Mouse (Mus musculus): Measurements from ENCODE around the gene Plagl2.

The Plagl2 gene

DNA sequence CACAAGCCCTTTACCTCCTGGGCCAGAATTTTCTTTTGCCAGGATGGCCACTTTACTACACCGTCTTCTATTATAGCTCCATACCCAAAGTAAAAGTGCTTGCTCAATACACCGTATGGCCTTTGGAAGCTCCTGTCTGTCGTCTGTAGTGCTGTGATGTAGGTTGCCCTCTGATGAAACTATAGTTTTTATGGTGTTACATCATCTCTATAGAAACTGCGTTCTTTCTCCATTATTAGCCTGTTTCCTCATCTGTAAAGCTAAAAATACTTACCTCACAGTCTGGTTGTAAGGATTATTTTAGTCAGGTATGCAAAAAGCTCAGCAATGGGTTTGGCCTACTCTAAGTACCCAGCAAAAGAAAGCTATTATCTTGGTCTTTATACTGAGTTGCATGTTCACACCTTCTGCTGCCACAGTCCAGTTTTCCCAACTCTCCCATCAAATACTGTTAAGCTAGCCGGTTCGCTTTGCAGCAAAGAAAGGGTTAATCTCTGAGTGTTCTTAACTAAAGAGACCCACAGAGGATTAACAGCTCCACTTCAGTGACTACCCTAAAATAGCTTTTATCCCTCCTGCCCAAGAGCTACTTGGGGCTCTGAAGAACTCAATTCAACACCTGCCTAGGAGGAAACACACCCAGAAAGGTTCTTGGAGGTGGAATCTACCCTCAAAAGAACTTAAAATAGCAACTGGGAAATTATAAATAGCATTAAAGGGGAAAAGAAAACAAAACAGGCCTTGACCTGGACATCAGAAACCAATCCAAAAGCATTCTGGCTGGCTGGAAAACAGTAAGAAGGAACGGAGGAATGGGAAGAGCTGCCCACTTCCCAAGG, 2.0 kb downstream of the Plagl2 start:
- no peak for DNase-seq (ENCODE audit: low spot score in 2 of 2)

- DNase-seq (ENCODE audit: low spot score in 2 of 2), result no peak
Observed at GRCm38 (mm10) chr2:153238406-153238805, 2.8 kb downstream of the Plagl2 start.

DNA sequence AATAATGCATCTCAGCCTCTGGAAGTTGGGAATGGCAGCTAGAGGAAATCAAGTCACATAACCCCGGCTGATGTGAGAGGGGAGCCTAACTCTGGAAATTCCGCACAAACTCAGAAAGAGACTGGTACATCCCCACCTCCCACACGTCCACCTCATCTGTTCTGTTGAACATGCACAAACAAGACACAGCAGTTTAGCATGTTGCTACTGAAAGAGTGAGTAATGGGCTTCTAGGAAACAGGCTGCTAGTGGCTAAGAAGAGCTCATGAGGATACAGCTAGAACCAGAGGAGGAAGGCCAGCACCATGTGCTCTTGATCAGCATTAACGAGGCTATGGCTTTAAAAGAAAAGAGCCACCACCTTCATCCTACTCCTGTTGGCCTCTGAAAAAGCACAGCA, 3.3 kb downstream of the Plagl2 start:
- DNase-seq (ENCODE audit: low spot score in 2 of 2), result no peak

DNA sequence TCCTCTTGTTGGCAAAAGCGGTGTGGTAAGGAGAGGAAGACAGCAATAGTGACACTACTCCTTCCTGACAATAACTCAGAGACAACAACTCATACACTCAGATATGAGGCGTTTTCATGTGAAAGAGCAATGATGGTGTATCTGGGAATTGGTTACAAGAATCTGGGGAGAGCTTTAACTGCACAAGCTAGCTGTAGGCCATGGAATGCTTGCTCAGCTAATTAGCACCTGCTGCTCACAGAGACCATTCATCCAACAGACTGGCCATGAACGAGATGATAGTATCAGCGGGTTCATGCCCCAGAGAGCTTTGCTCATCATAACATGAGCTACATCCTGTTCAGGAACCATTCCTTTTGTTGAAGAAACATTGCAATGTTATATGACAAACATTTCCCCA, 4.0 kb downstream of the Plagl2 start:
- no peak for DNase-seq (ENCODE audit: low spot score in 2 of 2)

- no peak for DNase-seq (ENCODE audit: low spot score in 2 of 2)
Observed at GRCm38 (mm10) chr2:153228523-153228922, 12.7 kb downstream of the Plagl2 start.

DNA sequence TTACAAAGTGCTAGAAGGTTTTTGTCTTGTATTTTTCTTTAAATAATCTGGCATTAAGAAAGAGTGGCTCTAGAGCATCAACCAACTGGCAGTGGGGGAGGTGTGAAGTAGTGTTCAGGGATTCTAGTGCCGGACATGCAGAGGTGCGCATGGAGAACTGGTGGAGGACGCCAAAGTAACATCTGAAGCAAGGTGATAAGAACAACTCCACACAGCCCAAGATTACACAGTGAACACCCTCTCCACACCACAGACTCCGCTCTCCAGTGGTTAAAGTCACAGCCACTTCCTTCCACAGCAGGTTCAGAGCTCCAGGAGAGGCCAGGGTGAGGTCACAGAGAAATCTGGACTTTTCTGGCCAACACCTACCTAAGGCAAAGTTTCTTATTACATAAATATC, 13.3 kb downstream of the Plagl2 start:
- peak; percentile 14 to 28 for DNase-seq (ENCODE audit: low spot score in 2 of 2)

- DNase-seq (ENCODE audit: low spot score in 2 of 2), result no peak
Observed at GRCm38 (mm10) chr2:153225595-153225953, 15.7 kb downstream of the Plagl2 start.

GRCm38 (mm10) chr2:153224946-153225594, 16.2 kb downstream of the Plagl2 start, which contains the start of gene Tspyl3:
Tspyl3 (minus strand) TSS chr2:153225441.
- DNase-seq (ENCODE audit: low spot score in 2 of 2), result peak; percentile 65

DNA sequence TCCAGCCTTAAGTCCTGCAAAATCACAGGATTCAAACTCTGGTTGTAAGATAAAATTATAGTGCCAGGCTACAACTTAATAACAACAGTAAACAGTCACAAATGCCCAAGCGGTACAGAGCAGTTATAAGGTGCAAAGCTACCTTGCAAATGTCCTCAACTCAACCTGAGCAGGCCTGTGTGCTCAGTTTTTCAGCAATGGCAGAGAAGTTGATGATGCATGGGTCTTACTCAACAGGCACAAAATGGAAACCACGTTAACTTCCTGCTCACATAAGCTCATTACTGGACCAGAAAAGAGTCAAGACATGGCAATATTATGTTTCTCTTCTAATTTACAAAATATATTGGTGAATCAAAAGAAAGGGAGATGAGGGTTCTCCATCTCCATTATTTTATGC, 18.7 kb downstream of the Plagl2 start:
- no peak for DNase-seq (ENCODE audit: low spot score in 2 of 2)

DNA sequence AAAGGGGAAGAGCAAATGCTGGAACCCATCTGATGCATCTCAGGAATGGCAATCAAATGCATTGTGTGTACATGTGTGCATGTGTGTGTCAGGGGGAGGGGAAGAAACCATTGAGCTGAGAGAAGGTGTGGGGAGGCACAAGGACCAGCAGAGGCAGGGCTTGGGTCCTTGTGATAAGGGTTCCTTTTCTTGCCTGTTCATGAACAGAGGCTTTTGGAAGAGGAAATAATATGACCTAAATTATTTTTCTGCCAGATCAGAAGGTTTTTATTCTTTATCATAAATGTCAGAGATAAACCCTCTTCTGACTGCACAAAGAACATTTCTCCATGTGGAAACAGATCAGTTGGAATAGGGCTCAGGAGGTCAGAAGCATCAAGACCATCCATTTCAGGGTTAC, 19.1 kb downstream of the Plagl2 start:
- no peak for DNase-seq (ENCODE audit: low spot score in 2 of 2)

DNA sequence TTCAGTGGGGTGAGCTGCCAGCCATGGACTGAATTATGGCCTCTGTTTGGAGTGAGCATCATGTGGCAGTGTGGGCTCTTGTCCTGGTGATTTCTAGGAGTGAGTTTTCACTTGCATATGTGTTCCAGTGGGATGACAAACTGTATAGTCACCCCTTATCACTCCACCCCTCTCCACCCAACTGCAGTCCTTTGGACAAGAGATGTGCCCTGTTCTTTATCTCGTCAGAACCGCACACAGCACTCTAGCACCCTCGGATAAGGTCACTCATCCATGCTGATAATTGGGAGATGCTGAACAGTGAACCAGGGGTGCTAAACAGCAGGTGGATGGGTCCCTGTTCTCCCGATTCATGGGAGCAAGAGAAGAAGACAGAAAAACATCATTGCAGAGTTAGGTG, 19.6 kb downstream of the Plagl2 start:
- peak in 1 of 2 experiments; percentile 27 for DNase-seq (ENCODE audit: low spot score in 2 of 2)

DNA sequence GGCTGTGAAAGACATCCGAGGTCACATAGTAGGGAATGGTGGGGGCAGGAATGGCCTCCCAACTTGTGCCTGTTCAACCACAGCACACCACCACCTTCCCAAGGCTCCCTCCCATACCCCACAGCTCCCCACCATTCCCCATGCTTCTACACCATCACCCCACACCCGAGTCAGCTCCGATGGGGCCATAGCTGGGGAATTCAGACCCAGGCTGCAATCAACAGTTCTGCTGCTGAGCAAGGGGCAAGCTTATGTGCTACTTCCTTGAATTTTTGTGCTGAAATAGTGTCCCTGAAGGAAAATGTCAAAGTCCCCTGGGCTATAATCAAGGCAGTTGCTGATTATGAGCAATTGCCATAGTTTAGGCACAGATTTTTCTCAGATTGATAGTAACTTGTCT, 22.7 kb downstream of the Plagl2 start:
- no peak for DNase-seq (ENCODE audit: low spot score in 2 of 2)

DNA sequence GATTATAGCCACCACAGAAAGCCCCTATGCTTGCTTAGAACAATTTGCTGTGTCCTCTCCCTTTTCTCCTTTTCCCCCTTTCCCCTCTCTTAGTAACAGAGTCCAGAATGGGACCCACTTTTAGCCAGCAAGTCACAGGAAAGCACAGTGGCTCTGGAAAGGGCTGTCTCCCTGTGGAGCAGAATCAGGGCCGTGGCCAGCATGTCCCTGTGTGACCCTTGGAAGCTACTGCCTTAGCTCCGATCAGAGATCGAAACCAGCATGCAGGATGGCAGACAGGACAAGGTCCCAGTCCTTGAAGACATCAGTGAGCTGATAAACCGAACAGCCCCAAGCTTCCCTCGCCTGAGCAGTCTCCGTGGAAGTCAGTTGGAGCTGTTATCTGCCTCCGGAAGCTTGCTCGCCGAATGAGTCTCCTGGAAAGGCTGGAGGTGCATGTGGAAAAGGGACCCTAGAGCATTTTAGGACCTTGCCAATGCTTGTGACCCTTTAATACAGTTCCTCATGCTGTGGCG, 23.3 kb downstream of the Plagl2 start:
- no peak for DNase-seq (ENCODE audit: low spot score in 2 of 2)

DNA sequence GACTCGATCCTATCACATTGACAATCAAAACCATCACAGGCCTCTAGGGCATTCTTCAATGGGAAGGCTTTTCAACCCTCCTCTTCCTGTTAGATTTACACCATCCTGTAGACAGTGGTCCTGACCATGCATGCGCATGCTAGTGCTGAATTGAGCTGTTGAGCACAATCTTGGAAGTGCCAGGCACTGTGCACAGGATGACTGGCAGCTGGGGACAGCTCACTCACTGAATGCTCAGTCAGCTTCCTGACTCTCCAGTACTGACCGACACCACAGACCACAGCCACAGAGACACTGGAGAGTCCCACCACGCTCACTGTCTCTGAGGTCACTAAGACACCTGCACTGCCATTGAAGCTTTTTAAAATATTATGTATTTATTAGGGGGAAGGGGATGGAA, 25.8 kb downstream of the Plagl2 start:
- DNase-seq (ENCODE audit: low spot score in 2 of 2), result no peak

GRCm38 (mm10) chr2:153214771-153215259, 26.4 kb downstream of the Plagl2 start:
- DNase-seq (ENCODE audit: low spot score in 2 of 2), result peak; percentile 28 to 29

- no peak for DNase-seq (ENCODE audit: low spot score in 2 of 2)
Observed at GRCm38 (mm10) chr2:153213351-153213750, 27.9 kb downstream of the Plagl2 start.

- no peak for DNase-seq (ENCODE audit: low spot score in 2 of 2)
Observed at GRCm38 (mm10) chr2:153211451-153211850, 29.8 kb downstream of the Plagl2 start.

DNA sequence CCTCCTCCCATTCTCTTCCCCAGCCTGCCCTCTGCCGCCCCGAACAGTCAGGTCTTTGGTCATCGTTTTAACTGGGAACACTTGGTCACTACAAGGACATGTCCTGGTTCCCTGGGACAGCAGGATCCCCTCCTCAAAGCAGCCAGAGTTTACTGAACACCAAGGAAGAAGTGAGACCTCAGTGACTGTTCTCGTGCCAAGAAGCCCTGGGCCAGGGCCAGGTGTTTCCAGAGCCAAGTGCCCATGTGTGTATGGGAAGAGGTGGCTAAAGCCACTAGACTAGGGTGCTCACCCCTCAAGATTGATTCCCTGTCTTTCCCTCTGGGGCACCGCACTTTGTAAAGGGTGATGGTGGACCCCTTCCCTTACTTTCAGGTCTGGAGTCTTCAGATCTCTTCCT, 31.9 kb downstream of the Plagl2 start:
- no peak for DNase-seq (ENCODE audit: low spot score in 2 of 2)

DNA sequence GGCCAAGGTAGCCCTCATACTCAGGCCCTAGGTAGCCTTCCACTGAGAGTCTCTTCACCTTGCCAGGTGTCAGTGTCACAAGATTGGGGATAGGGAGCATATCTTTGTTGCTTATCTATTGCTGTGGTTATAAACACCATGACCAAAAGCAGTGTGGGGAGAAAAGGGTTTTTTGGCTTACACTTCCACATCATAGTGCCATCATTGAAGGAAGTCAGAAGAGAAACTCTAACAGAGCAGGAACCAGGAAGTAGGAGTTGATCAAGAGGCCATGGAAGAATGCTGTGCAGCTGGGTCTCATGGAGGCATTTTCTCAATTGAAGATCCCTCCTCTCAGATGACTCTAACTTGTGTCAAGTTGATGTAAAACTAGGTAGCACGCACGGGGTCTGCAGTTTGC, 33.1 kb downstream of the Plagl2 start:
- no peak for DNase-seq (ENCODE audit: low spot score in 2 of 2)

GRCm38 (mm10) chr2:153202766-153203165, 38.5 kb downstream of the Plagl2 start:
- no peak for DNase-seq (ENCODE audit: low spot score in 2 of 2)

DNA sequence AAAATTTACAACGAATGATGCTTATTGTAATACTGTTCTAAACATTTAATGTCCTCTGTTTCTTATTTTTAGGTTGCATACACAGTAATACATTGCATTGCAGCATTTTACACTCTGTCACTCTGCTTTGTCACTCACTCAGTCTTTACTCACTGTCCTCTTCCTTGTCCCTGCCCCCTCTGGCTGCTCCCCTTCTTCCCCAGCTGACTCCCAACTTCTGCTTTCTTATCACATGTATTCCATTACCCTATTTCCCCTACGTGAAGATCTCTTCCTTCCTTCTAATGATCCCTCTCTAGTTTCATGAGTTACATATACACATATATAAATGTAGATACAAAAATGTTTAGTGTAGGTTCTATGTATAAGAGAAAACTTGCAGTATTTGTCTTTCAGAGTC, 42.1 kb downstream of the Plagl2 start:
- no peak for DNase-seq (ENCODE audit: low spot score in 2 of 2)

DNA sequence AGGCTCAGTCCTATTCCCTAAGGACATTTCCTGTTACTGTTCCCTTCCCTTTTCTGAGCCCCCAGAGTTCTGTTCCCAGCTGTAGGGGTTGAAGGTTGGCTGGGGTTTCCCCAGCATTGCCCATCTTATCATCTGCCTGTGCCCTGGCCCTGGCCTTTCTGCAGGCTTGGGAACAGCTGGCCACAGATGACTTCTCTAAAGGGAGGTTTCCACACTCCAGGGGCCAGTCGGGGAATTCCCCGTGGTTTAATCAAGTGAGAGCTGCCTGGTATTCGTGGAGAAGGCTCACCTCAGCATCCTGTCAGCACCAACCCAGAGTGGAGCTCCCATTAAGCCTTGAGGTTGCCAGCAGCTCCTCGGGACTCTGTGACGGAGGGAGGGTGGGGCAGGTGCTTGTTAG, 42.7 kb downstream of the Plagl2 start:
- no peak for DNase-seq (ENCODE audit: low spot score in 2 of 2)

DNA sequence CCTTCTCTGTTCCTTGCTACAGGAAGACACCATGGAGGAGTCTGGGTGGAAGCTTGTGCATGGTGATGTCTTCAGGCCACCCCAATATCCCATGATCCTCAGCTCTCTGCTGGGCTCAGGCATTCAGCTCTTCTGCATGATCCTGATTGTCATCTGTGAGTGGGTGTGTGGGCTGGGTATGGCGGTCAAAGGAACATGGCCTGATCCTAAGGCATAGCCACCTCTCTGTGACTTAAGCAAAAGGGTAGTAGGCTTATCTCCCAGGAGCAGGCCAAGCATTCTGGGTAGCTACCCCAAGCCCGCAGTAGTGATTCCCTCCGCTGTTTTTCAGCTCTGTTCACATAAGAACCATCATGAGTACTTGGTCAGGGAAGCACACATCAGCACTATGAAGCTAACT, 47.0 kb downstream of the Plagl2 start:
- no peak for DNase-seq (ENCODE audit: low spot score in 2 of 2)
